Mouse (Mus musculus) heart, embryonic 16.5 days (tissue): ENCODE data around the gene Agrp. TPM values are rescaled to one million over a fixed set of nuclear protein-coding genes. Genes with fewer than 3 reads are reported as not detected.

Experiments used
- ATAC-seq: fragments of 200-750 bp; cut with Nextera tagmentation; replicated peaks from 2 replicates; pipeline ENCODE4 v1.8.0; 2017; ENCODE audit warnings: moderate number of reproducible peaks; ENCODE audit not compliant: insufficient read depth, low FRiP score; ENCODE audit errors: extremely low read depth
- H3K27ac ChIP-seq: fragments of 300-500 bp; sonication (generic); 2 replicates; pipeline ENCODE4 v1.5.1; 2014; ENCODE audit warnings: mild to moderate bottlenecking, low read length, control low read depth, moderate library complexity
- H3K27me3 ChIP-seq: fragments of 300-500 bp; sonication (generic); 2 replicates; pipeline ENCODE4 v1.6.1; 2014; ENCODE audit warnings: low read length, mixed read lengths; ENCODE audit not compliant: control insufficient read depth, insufficient read depth
- H3K36me3 ChIP-seq: fragments of 300-500 bp; sonication (generic); 2 replicates; pipeline ENCODE4 v1.6.1; 2014; ENCODE audit not compliant: control insufficient read depth, insufficient read depth
- H3K4me1 ChIP-seq: fragments of 300-500 bp; sonication (generic); 2 replicates; pipeline ENCODE4 v1.6.1; 2014; ENCODE audit warnings: low read length, mixed read lengths; ENCODE audit not compliant: control insufficient read depth, insufficient read depth
- H3K4me2 ChIP-seq: fragments of 300-500 bp; sonication (generic); 2 replicates; pipeline ENCODE4 v1.6.1; 2014; ENCODE audit warnings: low read depth, mild to moderate bottlenecking, control low read depth, low read length
- H3K4me3 ChIP-seq: fragments of 300-500 bp; sonication (generic); 2 replicates; pipeline ENCODE4 v1.5.1; 2014; ENCODE audit warnings: mild to moderate bottlenecking, control low read depth, low read length
- H3K9ac ChIP-seq: fragments of 300-500 bp; sonication (generic); 2 replicates; pipeline ENCODE4 v1.6.1; 2014; ENCODE audit warnings: low read length, control low read depth
- H3K9me3 ChIP-seq: fragments of 300-500 bp; sonication (generic); replicated peaks from 2 replicates; pipeline ENCODE4 v1.6.1; 2016; ENCODE audit warnings: low read length; ENCODE audit not compliant: control insufficient read depth
- WGBS: fragments of 180-500 bp; shearing (Covaris S2); extraction: QIAGEN DNeasy Blood & Tissue Kit; methylation state at CpG from one replicate; pipeline ENCODE4 v1.1.7; 2014; 5-methylcytosine and 5-hydroxymethylcytosine counted together
- polyA plus RNA-seq: library from polyadenylated mRNA; unstranded; fragments of >200 nt; fragmentation: Nextera tagmentation; extraction: Ambion mirVana; gene quantifications from 2 replicates; pipeline ENCODE4 v1.2.1, GENCODE M21; 2015

The Agrp gene
- 0.71 TPM in 1 of 2 replicates, not detected in the other for polyA plus RNA-seq

- Histone ChIP-seq H3K4me2 (peak within 1 kb of the TSS; percentile 90), H3K4me3 (peak within 1 kb of the TSS; percentile 81), H3K9ac (peak within 1 kb of the TSS; percentile 96), H3K27me3 (no peaks in the 10 kb centered on the region), H3K4me1 (peaks cover 27% of the 10 kb centered on the region), H3K9me3 (no peaks in the 10 kb centered on the region), H3K36me3 (no peaks in the 10 kb centered on the region), H3K27ac (peak within 1 kb of the TSS; percentile 100)
- WGBS = under 1% methylated on average over 61 of the region's 63 CpGs
- peak; percentile 39 for ATAC-seq
Measured at GRCm38 (mm10) chr8:105636963-105637510, at the start of gene Agrp. Agrp (minus strand) TSS chr8:105637393.

DNA sequence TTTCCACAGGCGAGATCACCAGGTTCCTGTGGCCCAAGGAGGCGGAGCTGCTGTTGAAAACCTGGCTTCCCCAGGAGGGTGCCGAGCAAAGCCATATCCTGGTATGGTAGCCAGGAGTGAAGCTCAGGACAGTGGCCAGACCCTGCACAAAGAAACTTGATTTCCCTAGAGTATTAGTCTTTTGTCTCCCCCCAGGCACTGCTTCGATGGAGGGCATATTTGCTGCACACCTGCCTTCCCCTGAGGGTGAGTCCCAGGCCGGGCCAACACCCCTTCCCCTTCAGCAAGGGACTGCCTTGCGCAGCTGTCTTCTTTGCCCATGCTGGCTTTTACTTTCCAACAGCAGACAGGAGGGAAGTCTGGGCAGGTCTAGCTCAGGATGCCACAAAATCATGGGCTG, 49.4 kb upstream of the Agrp start:
- Histone ChIP-seq H3K27ac (peak overlapping the region; percentile 66), H3K27me3 (no peaks in the 10 kb centered on the region; the same call in 1 of the 2 replicates), H3K9ac (peak overlapping the region; percentile 44; the same call in 1 of the 2 replicates), H3K4me1 (peaks cover 3% of the 10 kb centered on the region), H3K4me2 (peak overlapping the region; percentile 55), H3K36me3 (peaks cover 11% of the 10 kb centered on the region), H3K9me3 (no peaks in the 10 kb centered on the region), H3K4me3 (peak overlapping the region; percentile 32; the same call in 1 of the 2 replicates)
- no peak for ATAC-seq
- WGBS = 67% methylated on average over 6 of the region's 6 CpGs

DNA sequence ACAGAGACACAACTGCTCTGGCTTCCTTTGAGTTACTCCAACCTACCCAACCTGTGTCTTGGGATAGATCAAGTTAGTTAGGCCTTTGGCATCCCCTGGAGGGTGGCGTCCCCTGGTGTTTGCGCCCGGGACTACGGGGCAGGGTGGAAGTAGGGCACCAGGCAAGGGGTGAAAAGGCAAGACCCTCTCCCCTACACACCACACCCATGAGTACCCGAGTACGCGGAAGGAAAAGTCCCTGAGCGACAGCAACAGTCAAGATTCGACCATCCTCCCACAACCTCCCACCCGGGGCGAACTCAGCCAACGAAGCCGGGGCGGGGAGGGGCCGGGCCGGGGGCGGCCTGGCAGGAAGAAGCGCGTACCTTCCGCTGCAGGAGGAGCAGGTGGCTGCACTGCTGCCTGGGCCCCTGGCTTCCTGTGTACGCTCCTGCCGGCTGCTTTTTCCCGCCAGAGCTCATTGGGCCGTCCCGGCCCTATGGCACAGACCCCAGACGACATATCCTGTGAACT, 48.7 kb upstream of the Agrp start, which contains the start of gene Carmil2:
Carmil2 (plus strand) TSS at position 479 of the 513 bp plus-strand sequence.
- peak within 1 kb of the TSS; percentile 55 for H3K4me2 ChIP-seq
- peak within 1 kb of the TSS; percentile 66 for H3K27ac ChIP-seq
- peak within 1 kb of the TSS; percentile 44 for H3K9ac ChIP-seq
- no peaks in the 10 kb centered on the region; the same call in 1 of the 2 replicates for H3K27me3 ChIP-seq
- no peaks in the 10 kb centered on the region for H3K9me3 ChIP-seq
- peak; percentile 77 for ATAC-seq
- peaks cover 18% of the 10 kb centered on the region for H3K36me3 ChIP-seq
- WGBS = 13% methylated on average over 26 of the region's 26 CpGs
- peaks cover 3% of the 10 kb centered on the region for H3K4me1 ChIP-seq
- H3K4me3 ChIP-seq = peak within 1 kb of the TSS; percentile 32

GRCm38 (mm10) chr8:105685325-105685724, 48.1 kb upstream of the Agrp start:
- Histone ChIP-seq H3K9me3 (no peaks in the 10 kb centered on the region), H3K9ac (no peak overlapping the region)

GRCm38 (mm10) chr8:105677891-105678290, 40.7 kb upstream of the Agrp start:
- ATAC-seq = no peak
- H3K9ac ChIP-seq = no peak overlapping the region; the same call in 1 of the 2 replicates
- peaks cover 62% of the 10 kb centered on the region for H3K36me3 ChIP-seq
- H3K4me2 ChIP-seq = no peak overlapping the region
- H3K4me1 ChIP-seq = no peaks in the 10 kb centered on the region
- WGBS = 77% methylated on average over 1 of the region's 1 CpGs
- no peak overlapping the region for H3K27ac ChIP-seq
- no peaks in the 10 kb centered on the region for H3K27me3 ChIP-seq
- no peaks in the 10 kb centered on the region for H3K9me3 ChIP-seq
- no peak overlapping the region for H3K4me3 ChIP-seq

More at GRCm38 (mm10) chr8:105685325-105685724, 48.1 kb upstream of the Agrp start:
- Histone ChIP-seq H3K36me3 (peaks cover 23% of the 10 kb centered on the region), H3K4me3 (peak overlapping the region; percentile 32; the same call in 1 of the 2 replicates), H3K27me3 (no peaks in the 10 kb centered on the region; the same call in 1 of the 2 replicates), H3K4me2 (peak overlapping the region; percentile 55), H3K4me1 (peaks cover 3% of the 10 kb centered on the region), H3K27ac (peak overlapping the region; percentile 46; the same call in 1 of the 2 replicates)
- ATAC-seq = no peak
- 69% methylated on average over 7 of the region's 7 CpGs for WGBS

GRCm38 (mm10) chr8:105661167-105661566, 24.0 kb upstream of the Agrp start:
- Histone ChIP-seq H3K4me3 (no peak overlapping the region), H3K27me3 (no peaks in the 10 kb centered on the region), H3K9ac (no peak overlapping the region), H3K27ac (no peak overlapping the region), H3K4me1 (no peaks in the 10 kb centered on the region), H3K36me3 (peaks cover 18% of the 10 kb centered on the region), H3K4me2 (no peak overlapping the region), H3K9me3 (no peaks in the 10 kb centered on the region)
- WGBS = 64% methylated on average over 3 of the region's 3 CpGs
- no peak for ATAC-seq

- no peaks in the 10 kb centered on the region for H3K9me3 ChIP-seq
- no peak overlapping the region for H3K4me2 ChIP-seq
- ATAC-seq = no peak
- no peak overlapping the region for H3K9ac ChIP-seq
- no peaks in the 10 kb centered on the region for H3K27me3 ChIP-seq
- H3K4me1 ChIP-seq = no peaks in the 10 kb centered on the region
- H3K36me3 ChIP-seq = peaks cover 14% of the 10 kb centered on the region
- H3K4me3 ChIP-seq = no peak overlapping the region
- no peak overlapping the region for H3K27ac ChIP-seq
Measured at GRCm38 (mm10) chr8:105657641-105658040, 20.4 kb upstream of the Agrp start.

GRCm38 (mm10) chr8:105648929-105649328, 11.7 kb upstream of the Agrp start:
- H3K4me3 ChIP-seq = no peak overlapping the region
- WGBS = 98% methylated on average over 1 of the region's 1 CpGs
- no peaks in the 10 kb centered on the region for H3K9me3 ChIP-seq
- H3K4me2 ChIP-seq = no peak overlapping the region
- peaks cover 24% of the 10 kb centered on the region for H3K36me3 ChIP-seq
- no peak overlapping the region for H3K27ac ChIP-seq
- H3K4me1 ChIP-seq = peaks cover 2% of the 10 kb centered on the region; the same call in 1 of the 2 replicates
- H3K27me3 ChIP-seq = no peaks in the 10 kb centered on the region
- no peak for ATAC-seq
- no peak overlapping the region for H3K9ac ChIP-seq

GRCm38 (mm10) chr8:105645205-105645604, 8.0 kb upstream of the Agrp start:
- Histone ChIP-seq H3K27ac (no peak overlapping the region), H3K36me3 (peaks cover 18% of the 10 kb centered on the region), H3K9me3 (no peaks in the 10 kb centered on the region), H3K4me1 (peaks cover 6% of the 10 kb centered on the region), H3K4me3 (no peak overlapping the region), H3K27me3 (no peaks in the 10 kb centered on the region), H3K4me2 (no peak overlapping the region), H3K9ac (no peak overlapping the region)
- no peak for ATAC-seq
- WGBS = 92% methylated on average over 1 of the region's 1 CpGs
